Mouse (Mus musculus): ENCODE results near the gene Gucy2e.

GRCm38 (mm10) chr11:69171626-69172025 is 65.2 kb downstream of the Gucy2e start:
- TF ChIP-seq GATA1 (IDR thresholded peaks at IDR 0.05; ENCODE audit: borderline replicate concordance, low read length) (no peak), FLI1 (IDR thresholded peaks at IDR 0.05; ENCODE audit: low read length) (no peak)
